Mouse (Mus musculus) heart, embryonic 12.5 days (tissue): ENCODE results near the gene Tmem176b. TPM values are rescaled to one million over a fixed set of nuclear protein-coding genes. Genes with fewer than 3 reads are reported as not detected.

Experiments
- ATAC-seq: fragments of 200-750 bp; cut with Nextera tagmentation; 2 replicates; pipeline ENCODE4 v1.8.0; 2017; ENCODE audit warnings: moderate TSS enrichment, moderate library complexity; ENCODE audit not compliant: insufficient number of reproducible peaks, low FRiP score
- H3K27ac ChIP-seq: fragments of 300-500 bp; sonication (generic); 2 replicates; pipeline ENCODE4 v1.5.1; 2016; ENCODE audit warnings: mild to moderate bottlenecking, moderate library complexity; ENCODE audit not compliant: poor library complexity, severe bottlenecking
- H3K27me3 ChIP-seq: fragments of 300-500 bp; sonication (generic); replicated peaks from 2 replicates; pipeline ENCODE4 v1.6.1; 2016; ENCODE audit warnings: mild to moderate bottlenecking, moderate library complexity
- H3K36me3 ChIP-seq: fragments of 300-500 bp; sonication (generic); 2 replicates; pipeline ENCODE4 v1.6.1; 2016; ENCODE audit warnings: mild to moderate bottlenecking, moderate library complexity
- H3K4me1 ChIP-seq: fragments of 300-500 bp; sonication (generic); replicated peaks from 2 replicates; pipeline ENCODE4 v1.6.1; 2016; ENCODE audit warnings: mild to moderate bottlenecking
- H3K4me2 ChIP-seq: fragments of 300-500 bp; sonication (generic); 2 replicates; pipeline ENCODE4 v1.6.1; 2016; ENCODE audit warnings: mild to moderate bottlenecking, moderate library complexity
- H3K4me3 ChIP-seq: fragments of 300-500 bp; sonication (generic); 2 replicates; pipeline ENCODE4 v1.5.1; 2016; ENCODE audit warnings: mild to moderate bottlenecking
- H3K9ac ChIP-seq: fragments of 300-500 bp; sonication (generic); 2 replicates; pipeline ENCODE4 v1.6.1; 2016; ENCODE audit warnings: mild to moderate bottlenecking, moderate library complexity
- H3K9me3 ChIP-seq: fragments of 300-500 bp; sonication (generic); replicated peaks from 2 replicates; pipeline ENCODE4 v1.6.1; 2016; ENCODE audit warnings: mild to moderate bottlenecking, moderate library complexity
- WGBS: fragments of 180-500 bp; shearing (Covaris S2); methylation state at CpG from one replicate; pipeline ENCODE4 v1.1.7; 2016; 5-methylcytosine and 5-hydroxymethylcytosine counted together
- polyA plus RNA-seq: library from polyadenylated mRNA; unstranded; fragments of >200 nt; fragmentation: Nextera tagmentation; extraction: Ambion mirVana; gene quantifications from 2 replicates; pipeline ENCODE4 v1.2.1, GENCODE M21; 2016

The Tmem176b gene
- polyA plus RNA-seq, 1 experiment from 2014 or later, result 236 TPM

DNA sequence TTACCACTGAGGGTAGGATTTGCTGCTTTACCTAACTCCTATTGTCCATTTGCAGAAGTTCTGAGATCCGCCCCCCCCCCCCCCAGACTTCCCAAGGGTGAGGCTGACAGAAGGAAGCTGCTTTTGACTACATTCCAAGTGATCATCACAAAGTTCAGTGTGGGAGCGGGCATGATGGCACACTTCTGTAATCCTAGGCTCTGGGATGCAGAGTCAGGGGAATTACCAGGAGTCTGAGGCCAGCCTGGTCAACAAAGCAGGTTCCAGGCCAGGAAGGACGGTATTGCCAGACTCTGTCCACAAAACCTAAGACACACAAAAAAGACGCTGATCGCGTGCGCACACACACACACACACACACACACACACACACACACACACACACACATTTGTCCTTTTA, 22.2 kb upstream of the Tmem176b start:
- Histone ChIP-seq H3K9ac (no peak overlapping the region), H3K27me3 (no peaks in the 10 kb centered on the region), H3K9me3 (no peaks in the 10 kb centered on the region), H3K36me3 (no peaks in the 10 kb centered on the region), H3K4me3 (no peak overlapping the region), H3K4me2 (no peak overlapping the region), H3K4me1 (peaks cover 5% of the 10 kb centered on the region; the same call in 1 of the 2 replicates), H3K27ac (no peak overlapping the region)
- WGBS, result 90% methylated on average over 7 of the region's 7 CpGs
- ATAC-seq, result no peak

DNA sequence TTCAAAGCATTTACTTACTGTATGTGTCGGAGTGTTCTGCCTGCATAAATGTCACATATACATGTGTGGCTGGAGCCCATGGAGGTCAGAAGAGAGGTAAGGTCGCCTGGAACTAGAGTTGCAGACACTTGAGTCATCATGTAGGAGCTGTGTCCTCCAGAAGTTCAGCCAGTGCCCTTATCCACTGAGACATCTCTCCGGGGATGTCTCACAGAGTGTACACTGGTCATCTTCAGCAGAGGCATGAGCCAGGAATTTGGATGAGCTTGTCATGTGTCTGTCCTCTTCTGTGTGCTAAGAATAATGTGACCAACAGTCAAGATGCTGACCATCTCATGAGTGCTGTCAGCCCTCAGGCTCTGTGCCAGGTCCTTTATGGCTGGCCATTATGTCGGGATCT, 21.5 kb upstream of the Tmem176b start:
- Histone ChIP-seq H3K4me1 (peaks cover 5% of the 10 kb centered on the region; the same call in 1 of the 2 replicates), H3K9me3 (no peaks in the 10 kb centered on the region), H3K4me3 (no peak overlapping the region), H3K4me2 (no peak overlapping the region), H3K36me3 (no peaks in the 10 kb centered on the region), H3K27ac (no peak overlapping the region), H3K27me3 (no peaks in the 10 kb centered on the region), H3K9ac (no peak overlapping the region)
- WGBS, result 70% methylated on average over 4 of the region's 4 CpGs
- no peak for ATAC-seq

DNA sequence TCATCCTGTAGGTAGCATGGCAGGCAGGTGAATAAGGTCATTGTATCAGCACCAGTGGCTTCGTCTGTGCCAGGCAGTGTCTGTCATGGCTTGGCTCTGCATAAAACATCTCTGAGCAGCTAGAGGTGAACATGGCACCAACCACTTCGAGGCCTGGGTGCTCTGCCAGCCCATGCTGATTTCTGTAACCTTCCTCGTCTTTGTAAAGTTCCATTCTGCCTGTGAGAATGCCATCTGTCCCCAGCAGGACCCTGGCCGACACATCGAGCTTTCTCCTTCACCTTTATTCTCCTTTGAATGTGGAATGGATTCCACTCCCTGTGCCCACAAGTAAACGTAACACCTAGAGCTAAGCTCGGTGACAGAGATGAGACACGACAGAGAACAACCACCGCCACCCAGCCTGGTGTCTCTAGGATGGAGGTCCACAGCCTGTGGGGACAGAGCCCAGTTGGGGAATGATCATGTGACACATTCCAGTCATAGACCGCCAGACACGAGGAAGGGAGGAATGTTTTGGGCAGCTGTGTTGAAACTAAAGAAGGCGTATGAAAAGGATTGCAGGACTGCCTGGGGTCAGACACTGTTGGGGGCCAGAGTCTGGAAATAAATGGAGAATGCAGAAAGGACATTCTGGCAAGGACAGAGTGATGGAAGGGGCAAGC, 20.5 kb upstream of the Tmem176b start:
- no peak for ATAC-seq
- WGBS, result 59% methylated on average over 12 of the region's 12 CpGs
- Histone ChIP-seq H3K27ac (no peak overlapping the region), H3K36me3 (no peaks in the 10 kb centered on the region), H3K9ac (no peak overlapping the region), H3K9me3 (no peaks in the 10 kb centered on the region), H3K4me1 (peaks cover 5% of the 10 kb centered on the region; the same call in 1 of the 2 replicates), H3K4me2 (no peak overlapping the region), H3K27me3 (no peaks in the 10 kb centered on the region), H3K4me3 (no peak overlapping the region)

DNA sequence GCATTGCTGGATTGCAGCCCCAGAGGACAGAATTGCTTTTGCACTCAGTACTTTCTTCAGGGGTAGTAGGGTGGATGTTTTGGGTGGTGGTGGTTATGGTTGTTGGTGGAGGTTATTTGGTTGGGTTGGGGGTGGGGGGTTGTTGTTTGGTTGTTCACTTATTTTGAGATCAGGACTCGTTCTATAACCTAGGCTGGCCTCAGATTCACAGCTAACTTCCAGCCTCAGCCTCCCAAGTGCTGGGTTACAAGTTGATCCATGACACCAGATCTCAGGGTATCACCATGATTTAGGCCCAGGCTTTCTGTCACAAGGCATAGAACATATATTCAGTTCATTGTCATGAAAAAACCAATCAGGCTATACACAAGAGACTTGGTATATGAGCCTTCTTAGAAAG, 19.6 kb upstream of the Tmem176b start:
- Histone ChIP-seq H3K4me1 (peaks cover 7% of the 10 kb centered on the region; the same call in 1 of the 2 replicates), H3K4me3 (no peak overlapping the region), H3K4me2 (peak overlapping the region; percentile 68), H3K36me3 (no peaks in the 10 kb centered on the region), H3K9me3 (no peaks in the 10 kb centered on the region), H3K27ac (no peak overlapping the region), H3K9ac (no peak overlapping the region), H3K27me3 (no peaks in the 10 kb centered on the region)
- no peak for ATAC-seq
- 81% methylated on average over 1 of the region's 1 CpGs for WGBS

DNA sequence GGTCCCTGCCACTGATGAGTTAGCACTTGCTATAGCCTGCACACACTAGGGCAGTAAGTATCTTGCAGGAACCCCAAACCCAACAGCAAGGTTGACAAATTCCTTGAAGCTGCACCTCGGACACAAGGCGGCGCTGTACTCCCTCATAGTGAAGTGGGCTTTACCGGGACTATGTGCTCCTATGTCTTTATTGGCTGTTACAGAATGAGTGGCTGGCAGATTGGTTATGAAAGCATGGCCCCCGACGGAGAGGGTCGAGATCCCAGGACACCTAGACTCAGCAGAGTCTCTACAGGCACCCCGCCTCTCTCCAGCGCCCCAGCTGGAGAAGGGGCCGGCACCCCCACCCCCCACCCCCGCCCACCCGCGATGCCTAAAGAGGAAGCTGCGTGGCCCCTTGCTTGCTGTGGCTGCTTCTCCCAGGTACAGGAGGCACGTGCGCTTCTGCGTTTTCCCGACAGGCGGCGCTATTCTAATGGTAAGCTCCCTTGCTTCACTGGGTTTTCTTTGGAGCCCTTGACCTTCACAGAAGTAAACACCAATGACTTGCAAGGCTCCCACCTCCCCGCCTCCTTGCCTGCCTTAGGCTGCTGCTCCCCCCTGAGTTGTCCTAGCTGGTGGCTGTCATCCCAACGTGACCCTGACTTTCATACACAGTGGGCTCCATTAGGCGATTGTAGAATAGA, 19.0 kb upstream of the Tmem176b start:
- H3K4me3 ChIP-seq, result peak overlapping the region; percentile 45
- no peaks in the 10 kb centered on the region for H3K36me3 ChIP-seq
- peak; percentile 48; the same call in 1 of the 2 replicates for ATAC-seq
- H3K27ac ChIP-seq, result no peak overlapping the region
- no peaks in the 10 kb centered on the region for H3K27me3 ChIP-seq
- 0 out of 2 replicates have a peak overlapping the region, but pooled peaks have one; percentile 44 for H3K9ac ChIP-seq
- H3K9me3 ChIP-seq, result no peaks in the 10 kb centered on the region
- peaks cover 7% of the 10 kb centered on the region; the same call in 1 of the 2 replicates for H3K4me1 ChIP-seq
- H3K4me2 ChIP-seq, result peak overlapping the region; percentile 68
- WGBS, result 15% methylated on average over 23 of the region's 23 CpGs

DNA sequence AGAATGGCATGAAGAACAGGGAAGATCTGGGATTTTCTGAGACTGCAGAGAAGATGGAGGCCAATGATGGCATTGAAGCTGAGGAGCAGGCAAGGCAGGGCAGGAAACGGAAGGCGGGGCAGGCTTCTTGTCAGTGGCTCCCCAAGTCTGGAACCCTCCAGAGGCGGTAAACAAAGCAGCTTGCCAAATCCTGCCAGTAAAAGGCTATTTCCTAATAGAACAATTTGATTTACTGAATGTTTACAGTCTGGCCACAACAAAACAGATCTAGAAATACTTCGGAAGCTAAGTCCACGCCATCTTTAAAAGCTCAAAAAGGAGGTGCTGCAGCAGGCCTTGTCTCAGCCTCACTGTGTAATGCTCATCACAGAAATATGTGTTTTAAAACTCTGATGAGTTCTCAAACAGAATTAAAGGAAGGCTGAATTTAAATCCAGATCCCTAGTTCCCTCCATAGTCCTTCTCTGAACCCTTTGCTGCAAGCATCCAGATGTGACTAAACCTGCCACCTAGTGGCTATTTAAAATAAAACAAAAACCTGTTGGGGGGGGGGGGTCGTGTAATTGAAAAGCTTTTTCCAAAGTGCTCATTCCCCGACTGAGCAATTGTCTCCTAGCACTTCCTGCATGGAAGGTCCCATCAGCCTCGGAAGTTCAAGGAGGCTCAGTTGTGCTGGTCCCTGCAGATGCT, 16.5 kb upstream of the Tmem176b start:
- 51% methylated on average over 8 of the region's 8 CpGs for WGBS
- Histone ChIP-seq H3K36me3 (no peaks in the 10 kb centered on the region), H3K9ac (no peak overlapping the region), H3K4me1 (peaks cover 7% of the 10 kb centered on the region; the same call in 1 of the 2 replicates), H3K27me3 (no peaks in the 10 kb centered on the region), H3K4me2 (no peak overlapping the region), H3K27ac (no peak overlapping the region), H3K4me3 (no peak overlapping the region), H3K9me3 (no peaks in the 10 kb centered on the region; the same call in 1 of the 2 replicates)
- no peak for ATAC-seq

DNA sequence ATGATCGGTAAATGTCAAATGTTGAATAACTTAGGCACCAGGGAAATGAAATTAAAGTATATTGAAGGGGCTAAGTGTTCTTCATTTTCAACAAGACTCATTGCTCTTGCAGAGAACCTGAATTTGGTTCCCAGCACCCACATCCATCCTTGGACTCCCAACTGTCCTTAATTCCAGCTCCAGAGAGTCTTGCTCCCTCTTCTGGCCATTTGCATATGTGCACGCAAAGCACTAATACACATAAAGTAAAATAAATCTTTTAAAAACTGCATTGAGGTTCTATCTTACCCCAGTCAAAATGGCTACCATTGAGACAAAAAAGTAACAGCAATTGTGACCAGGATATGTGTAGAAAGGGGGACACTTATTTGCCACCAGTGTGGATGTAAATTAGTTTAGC, 12.9 kb upstream of the Tmem176b start:
- H3K9me3 ChIP-seq, result no peaks in the 10 kb centered on the region; the same call in 1 of the 2 replicates
- H3K27me3 ChIP-seq, result no peaks in the 10 kb centered on the region
- no peak overlapping the region for H3K27ac ChIP-seq
- H3K9ac ChIP-seq, result no peak overlapping the region
- no peaks in the 10 kb centered on the region for H3K36me3 ChIP-seq
- no peak for ATAC-seq
- H3K4me3 ChIP-seq, result no peak overlapping the region
- H3K4me2 ChIP-seq, result no peak overlapping the region
- H3K4me1 ChIP-seq, result peaks cover 3% of the 10 kb centered on the region; the same call in 1 of the 2 replicates
- WGBS, result 94% methylated on average over 2 of the region's 2 CpGs

DNA sequence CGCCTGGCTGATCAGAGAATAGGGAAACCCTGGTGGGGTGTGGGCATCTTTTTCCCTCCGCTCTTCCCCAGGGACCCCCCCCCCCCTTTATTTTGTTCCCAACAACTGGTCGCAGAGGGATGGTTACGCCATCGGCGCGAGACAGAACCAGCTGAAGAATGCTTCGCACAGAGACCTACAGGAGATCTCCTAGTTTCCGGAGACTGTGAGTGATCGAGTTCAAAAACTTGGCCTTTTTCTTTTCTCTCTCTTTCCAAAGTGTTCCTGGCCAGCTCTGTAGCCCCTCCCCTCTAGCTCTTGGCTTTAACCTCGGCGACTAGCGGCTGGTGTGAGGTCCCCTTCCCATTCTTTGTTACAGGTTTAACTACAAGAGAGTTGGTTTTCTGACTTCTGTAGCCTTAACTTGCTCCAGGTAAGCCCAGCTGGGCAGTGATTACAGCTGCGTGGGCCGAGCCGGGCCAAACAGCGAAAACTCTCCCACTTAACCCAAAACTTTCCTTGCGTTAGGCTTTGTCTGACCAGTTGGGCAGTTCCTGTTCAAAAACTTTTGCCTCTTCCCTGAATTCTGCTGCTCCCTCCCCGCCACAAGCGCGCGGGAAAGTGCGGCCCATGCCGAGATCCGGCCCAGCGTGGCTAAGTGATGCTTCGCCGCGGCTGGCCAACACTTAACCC, 10.7 kb upstream of the Tmem176b start:
- Histone ChIP-seq H3K9ac (peak overlapping the region; percentile 65), H3K9me3 (no peaks in the 10 kb centered on the region; the same call in 1 of the 2 replicates), H3K36me3 (no peaks in the 10 kb centered on the region), H3K4me3 (peak overlapping the region; percentile 52), H3K27me3 (no peaks in the 10 kb centered on the region), H3K4me2 (peak overlapping the region; percentile 78), H3K27ac (peak overlapping the region; percentile 73), H3K4me1 (peaks cover 3% of the 10 kb centered on the region; the same call in 1 of the 2 replicates)
- ATAC-seq, result peak; percentile 48; the same call in 1 of the 2 replicates
- under 1% methylated on average over 29 of the region's 29 CpGs for WGBS

DNA sequence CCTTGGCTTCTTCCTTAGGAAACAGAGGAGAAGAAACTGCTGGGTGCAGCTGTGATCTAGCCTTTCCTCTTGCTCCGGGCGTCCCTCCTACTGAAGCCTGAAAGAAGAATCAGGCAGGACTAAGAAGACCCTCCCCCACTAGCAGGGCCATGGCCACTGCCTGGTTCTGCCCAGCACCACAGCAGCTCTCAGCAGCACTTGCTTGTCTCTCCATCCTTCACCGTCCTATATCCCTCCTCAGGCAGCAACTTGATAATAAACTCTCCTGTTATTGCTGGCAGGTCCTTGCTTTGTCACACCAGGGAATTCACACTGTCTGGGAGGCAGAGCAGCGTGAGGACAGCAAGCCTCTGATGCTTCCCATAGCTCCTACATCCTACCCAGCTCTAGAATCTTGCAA, 3.8 kb upstream of the Tmem176b start:
- ATAC-seq, result no peak
- no peak overlapping the region for H3K27ac ChIP-seq
- H3K9me3 ChIP-seq, result no peaks in the 10 kb centered on the region
- WGBS, result 53% methylated on average over 4 of the region's 4 CpGs
- H3K4me2 ChIP-seq, result no peak overlapping the region
- no peak overlapping the region for H3K4me3 ChIP-seq
- peaks cover 19% of the 10 kb centered on the region for H3K4me1 ChIP-seq
- no peaks in the 10 kb centered on the region for H3K27me3 ChIP-seq
- no peak overlapping the region for H3K9ac ChIP-seq
- peaks cover 29% of the 10 kb centered on the region for H3K36me3 ChIP-seq

DNA sequence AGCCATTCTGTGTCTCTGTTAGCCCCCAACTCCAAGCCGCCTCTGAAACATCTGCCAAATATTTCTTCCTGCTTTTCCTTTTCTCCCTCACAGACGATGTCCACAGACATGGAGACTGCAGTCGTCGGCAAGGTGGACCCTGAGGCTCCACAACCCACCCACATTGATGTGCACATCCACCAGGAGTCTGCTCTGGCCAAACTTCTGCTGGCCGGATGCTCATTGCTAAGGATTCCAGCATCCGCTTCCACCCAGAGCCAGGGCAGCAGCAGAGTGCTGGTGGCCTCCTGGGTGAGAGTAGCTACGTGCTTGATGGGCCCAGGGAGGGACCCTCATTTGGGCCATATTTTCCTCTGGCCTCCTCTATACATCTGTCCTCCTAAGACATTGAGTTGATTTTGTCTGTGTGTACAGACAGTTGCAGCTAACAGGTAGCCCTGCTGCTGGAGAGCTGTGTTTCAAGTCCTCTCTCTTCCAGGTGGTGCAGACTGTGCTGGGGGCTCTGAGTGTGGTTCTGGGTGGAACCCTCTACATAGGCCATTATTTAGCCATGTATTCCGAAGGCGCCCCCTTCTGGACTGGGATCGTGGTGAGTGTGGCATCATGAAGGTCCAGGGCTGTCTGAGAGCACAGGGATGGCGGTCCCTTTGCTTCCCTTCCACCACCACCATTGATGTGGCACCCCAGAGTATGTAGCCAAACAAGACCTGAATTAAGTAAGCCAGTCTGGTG, 981 bp upstream of the Tmem176b start:
- Histone ChIP-seq H3K4me3 (peak overlapping the region; percentile 60), H3K4me2 (peak overlapping the region; percentile 80), H3K4me1 (peaks cover 39% of the 10 kb centered on the region), H3K36me3 (peaks cover 43% of the 10 kb centered on the region), H3K9ac (peak overlapping the region; percentile 80), H3K27ac (peak overlapping the region; percentile 86), H3K27me3 (no peaks in the 10 kb centered on the region), H3K9me3 (no peaks in the 10 kb centered on the region)
- ATAC-seq, result no peak
- 59% methylated on average over 11 of the region's 11 CpGs for WGBS
